Mouse (Mus musculus) heart, postnatal 0 days (tissue): Measurements from ENCODE around the gene Sez6l2.

ENCODE experiments used
- CTCF ChIP-seq: IDR thresholded peaks from 2 replicates; pipeline ENCODE4 v1.5.1; 2016; ENCODE audit warnings: antibody characterized with exemption, control low read depth, low read depth
- EP300 ChIP-seq: IDR thresholded peaks from 2 replicates; pipeline ENCODE4 v1.6.1; 2016; ENCODE audit warnings: antibody characterized with exemption, low read depth

GRCm38 (mm10) chr7:126983113-126983512 lies 32.8 kb downstream of the Sez6l2 start:
- TF ChIP-seq CTCF (no peak), EP300 (no peak)
